Mouse (Mus musculus) thymus, postnatal 0 days (tissue): ENCODE data around the gene Anln. TPM values are rescaled to one million over a fixed set of nuclear protein-coding genes. Genes with fewer than 3 reads are reported as not detected.

Experiments
- DNase-seq: peaks from one replicate; pipeline ENCODE4 v3.0.0-alpha.2; 2015; ENCODE audit warnings: low spot score
- polyA plus RNA-seq: library from polyadenylated mRNA; unstranded; fragments of >200 nt; fragmentation: Nextera tagmentation; extraction: Ambion mirVana; gene quantifications from 2 replicates; pipeline ENCODE4 v1.2.1, GENCODE M21; 2015

Gene Anln
- polyA plus RNA-seq, 1 experiment from 2014 or later = 20.1 TPM

- peak; percentile 37 for DNase-seq
Observed at GRCm38 (mm10) chr9:22402976-22403375, 14.0 kb upstream of the Anln start.

- DNase-seq = peak; percentile 32
Observed at GRCm38 (mm10) chr9:22402001-22402400, 13.0 kb upstream of the Anln start.

- DNase-seq = no peak
Observed at GRCm38 (mm10) chr9:22399021-22399420, 10.0 kb upstream of the Anln start.

GRCm38 (mm10) chr9:22394725-22395124 lies 5.7 kb upstream of the Anln start:
- DNase-seq = no peak

- DNase-seq = no peak
Observed at GRCm38 (mm10) chr9:22390390-22390789, 1.4 kb upstream of the Anln start.

- DNase-seq = no peak
Observed at GRCm38 (mm10) chr9:22389736-22390245, 803 bp upstream of the Anln start.

- no peak for DNase-seq
Observed at GRCm38 (mm10) chr9:22388401-22388980, 497 bp downstream of the Anln start.

GRCm38 (mm10) chr9:22387901-22388300 lies 1.1 kb downstream of the Anln start:
- no peak for DNase-seq

- DNase-seq = no peak
Observed at GRCm38 (mm10) chr9:22385890-22386289, 3.1 kb downstream of the Anln start.

- no peak for DNase-seq
Observed at GRCm38 (mm10) chr9:22376086-22376485, 12.9 kb downstream of the Anln start.

- peak; percentile 39 for DNase-seq
Observed at GRCm38 (mm10) chr9:22372760-22373159, 16.2 kb downstream of the Anln start.

- DNase-seq = no peak
Observed at GRCm38 (mm10) chr9:22368030-22368429, 21.0 kb downstream of the Anln start.

- DNase-seq = no peak
Observed at GRCm38 (mm10) chr9:22366621-22367020, 22.4 kb downstream of the Anln start.

- DNase-seq = no peak
Observed at GRCm38 (mm10) chr9:22366221-22366620, 22.8 kb downstream of the Anln start.

GRCm38 (mm10) chr9:22360916-22361315 lies 28.1 kb downstream of the Anln start:
- no peak for DNase-seq

- no peak for DNase-seq
Observed at GRCm38 (mm10) chr9:22355919-22356318, 33.1 kb downstream of the Anln start.

GRCm38 (mm10) chr9:22353901-22354300 lies 35.1 kb downstream of the Anln start:
- no peak for DNase-seq

GRCm38 (mm10) chr9:22353465-22353864 lies 35.5 kb downstream of the Anln start:
- DNase-seq = no peak

- DNase-seq = no peak
Observed at GRCm38 (mm10) chr9:22340331-22340730, 48.7 kb downstream of the Anln start.

GRCm38 (mm10) chr9:22337217-22337616 lies 51.8 kb downstream of the Anln start:
- DNase-seq = no peak

GRCm38 (mm10) chr9:22327475-22328387 lies 61.3 kb downstream of the Anln start:
- DNase-seq = peak; percentile 88

GRCm38 (mm10) chr9:22327099-22327474 lies 61.9 kb downstream of the Anln start:
- DNase-seq = no peak

- no peak for DNase-seq
Observed at GRCm38 (mm10) chr9:22324579-22324978, 64.4 kb downstream of the Anln start.
